Mouse (Mus musculus): ENCODE results near the gene Tec. TPM values are rescaled to one million over a fixed set of nuclear protein-coding genes. Genes with fewer than 3 reads are reported as not detected.

Tec gene
- polyA plus RNA-seq, 1 experiment from 2014 or later, result 8.6 TPM

GRCm38 (mm10) chr5:72791789-72792188, 76.5 kb downstream of the Tec start:
- H3K4me3 ChIP-seq (replicated peaks), result no peak overlapping the region
- H3K4me1 ChIP-seq, result peaks cover 33% of the 10 kb centered on the region
- no peak overlapping the region for H3K4me2 ChIP-seq
- WGBS, result 7% methylated on average over 6 of the region's 6 CpGs
- H3K36me3 ChIP-seq, result no peaks in the 10 kb centered on the region
- H3K27ac ChIP-seq, result peak overlapping the region; percentile 79
- no peaks in the 10 kb centered on the region for H3K9me3 ChIP-seq (replicated peaks)
- H3K27me3 ChIP-seq, result no peaks in the 10 kb centered on the region
- ATAC-seq (replicated peaks; ENCODE audit: low FRiP score), result peak; percentile 92
- no peak overlapping the region for H3K9ac ChIP-seq

- Histone ChIP-seq H3K27me3 (no peaks in the 10 kb centered on the region), H3K9ac (no peak overlapping the region), H3K9me3 (replicated peaks) (no peaks in the 10 kb centered on the region), H3K36me3 (no peaks in the 10 kb centered on the region), H3K4me2 (no peak overlapping the region), H3K27ac (peak overlapping the region; percentile 79), H3K4me1 (peaks cover 30% of the 10 kb centered on the region), H3K4me3 (replicated peaks) (no peak overlapping the region)
- ATAC-seq (replicated peaks; ENCODE audit: low FRiP score), result no peak
- WGBS, result 33% methylated on average over 4 of the region's 4 CpGs
Observed at GRCm38 (mm10) chr5:72791386-72791785, 76.9 kb downstream of the Tec start.

- Histone ChIP-seq H3K36me3 (no peaks in the 10 kb centered on the region), H3K9ac (no peak overlapping the region), H3K27ac (no peak overlapping the region), H3K4me1 (peaks cover 10% of the 10 kb centered on the region), H3K4me3 (replicated peaks) (no peak overlapping the region), H3K27me3 (no peaks in the 10 kb centered on the region), H3K9me3 (replicated peaks) (no peaks in the 10 kb centered on the region), H3K4me2 (no peak overlapping the region)
- 35% methylated on average over 4 of the region's 4 CpGs for WGBS
- ATAC-seq (replicated peaks; ENCODE audit: low FRiP score), result no peak
Observed at GRCm38 (mm10) chr5:72785451-72785850, 82.8 kb downstream of the Tec start.

- Histone ChIP-seq H3K36me3 (no peaks in the 10 kb centered on the region), H3K27ac (peak overlapping the region; percentile 4; the same call in 1 of the 2 replicates), H3K4me1 (peaks cover 10% of the 10 kb centered on the region), H3K9ac (no peak overlapping the region), H3K27me3 (no peaks in the 10 kb centered on the region), H3K4me3 (replicated peaks) (no peak overlapping the region), H3K9me3 (replicated peaks) (no peaks in the 10 kb centered on the region), H3K4me2 (no peak overlapping the region)
- WGBS, result 41% methylated on average over 3 of the region's 3 CpGs
- 0 out of 2 replicates have a peak, but pooled peaks have one; percentile 14 for ATAC-seq (replicated peaks; ENCODE audit: low FRiP score)
Observed at GRCm38 (mm10) chr5:72784719-72785118, 83.6 kb downstream of the Tec start.

GRCm38 (mm10) chr5:72783957-72784356, 84.3 kb downstream of the Tec start:
- no peak overlapping the region for H3K9ac ChIP-seq
- no peaks in the 10 kb centered on the region for H3K27me3 ChIP-seq
- WGBS, result 31% methylated on average over 8 of the region's 8 CpGs
- ATAC-seq (replicated peaks; ENCODE audit: low FRiP score), result peak; percentile 69
- H3K4me2 ChIP-seq, result no peak overlapping the region
- no peaks in the 10 kb centered on the region for H3K36me3 ChIP-seq
- no peak overlapping the region for H3K27ac ChIP-seq
- H3K9me3 ChIP-seq (replicated peaks), result no peaks in the 10 kb centered on the region
- no peak overlapping the region for H3K4me3 ChIP-seq (replicated peaks)
- H3K4me1 ChIP-seq, result peaks cover 10% of the 10 kb centered on the region

GRCm38 (mm10) chr5:72783123-72783522, 85.2 kb downstream of the Tec start:
- Histone ChIP-seq H3K27me3 (no peaks in the 10 kb centered on the region), H3K4me1 (peaks cover 10% of the 10 kb centered on the region), H3K36me3 (no peaks in the 10 kb centered on the region), H3K4me2 (no peak overlapping the region), H3K9me3 (replicated peaks) (no peaks in the 10 kb centered on the region), H3K27ac (no peak overlapping the region), H3K9ac (no peak overlapping the region), H3K4me3 (replicated peaks) (no peak overlapping the region)
- ATAC-seq (replicated peaks; ENCODE audit: low FRiP score), result no peak
- 84% methylated on average over 7 of the region's 7 CpGs for WGBS

- ATAC-seq (replicated peaks; ENCODE audit: low FRiP score), result no peak
- Histone ChIP-seq H3K9me3 (replicated peaks) (no peaks in the 10 kb centered on the region), H3K27me3 (no peaks in the 10 kb centered on the region), H3K9ac (no peak overlapping the region), H3K36me3 (no peaks in the 10 kb centered on the region), H3K4me2 (no peak overlapping the region), H3K4me3 (replicated peaks) (no peak overlapping the region), H3K27ac (no peak overlapping the region), H3K4me1 (peaks cover 10% of the 10 kb centered on the region)
- 74% methylated on average over 11 of the region's 11 CpGs for WGBS
Observed at GRCm38 (mm10) chr5:72781776-72782175, 86.5 kb downstream of the Tec start.

- ATAC-seq (replicated peaks; ENCODE audit: low FRiP score), result no peak
- no peak overlapping the region for H3K9ac ChIP-seq
- H3K4me2 ChIP-seq, result no peak overlapping the region
- H3K27ac ChIP-seq, result no peak overlapping the region
- no peaks in the 10 kb centered on the region for H3K36me3 ChIP-seq
- no peaks in the 10 kb centered on the region for H3K9me3 ChIP-seq (replicated peaks)
- 0 out of 2 replicates have a peak, but pooled peaks cover under 1% of the 10 kb centered on the region for H3K4me1 ChIP-seq
- H3K27me3 ChIP-seq, result no peaks in the 10 kb centered on the region
- no peak overlapping the region for H3K4me3 ChIP-seq (replicated peaks)
- WGBS, result 85% methylated on average over 2 of the region's 2 CpGs
Observed at GRCm38 (mm10) chr5:72776595-72776994, 91.7 kb downstream of the Tec start.

- Histone ChIP-seq H3K27ac (no peak overlapping the region), H3K4me3 (replicated peaks) (no peak overlapping the region), H3K36me3 (no peaks in the 10 kb centered on the region), H3K9me3 (replicated peaks) (no peaks in the 10 kb centered on the region), H3K27me3 (no peaks in the 10 kb centered on the region), H3K4me2 (no peak overlapping the region), H3K4me1 (0 out of 2 replicates have a peak, but pooled peaks cover 5% of the 10 kb centered on the region), H3K9ac (no peak overlapping the region)
- no peak for ATAC-seq (replicated peaks; ENCODE audit: low FRiP score)
- 69% methylated on average over 2 of the region's 2 CpGs for WGBS
Observed at GRCm38 (mm10) chr5:72776127-72776526, 92.2 kb downstream of the Tec start.

GRCm38 (mm10) chr5:72769841-72770240, 98.4 kb downstream of the Tec start:
- no peaks in the 10 kb centered on the region for H3K27me3 ChIP-seq
- peaks cover 9% of the 10 kb centered on the region; the same call in 1 of the 2 replicates for H3K4me1 ChIP-seq
- ATAC-seq (replicated peaks; ENCODE audit: low FRiP score), result no peak
- H3K4me3 ChIP-seq (replicated peaks), result no peak overlapping the region
- no peaks in the 10 kb centered on the region for H3K9me3 ChIP-seq (replicated peaks)
- no peaks in the 10 kb centered on the region for H3K36me3 ChIP-seq
- no peak overlapping the region for H3K9ac ChIP-seq
- no peak overlapping the region for H3K27ac ChIP-seq
- H3K4me2 ChIP-seq, result no peak overlapping the region
- WGBS, result 54% methylated on average over 6 of the region's 6 CpGs

- 88% methylated on average over 5 of the region's 5 CpGs for WGBS
- no peaks in the 10 kb centered on the region for H3K9me3 ChIP-seq (replicated peaks)
- ATAC-seq (replicated peaks; ENCODE audit: low FRiP score), result no peak
- no peak overlapping the region for H3K27ac ChIP-seq
- H3K9ac ChIP-seq, result no peak overlapping the region
- H3K4me3 ChIP-seq (replicated peaks), result no peak overlapping the region
- H3K4me2 ChIP-seq, result no peak overlapping the region
- peaks cover 9% of the 10 kb centered on the region; the same call in 1 of the 2 replicates for H3K36me3 ChIP-seq
- H3K4me1 ChIP-seq, result no peaks in the 10 kb centered on the region
- H3K27me3 ChIP-seq, result no peaks in the 10 kb centered on the region
Observed at GRCm38 (mm10) chr5:72763546-72763945, 104.7 kb downstream of the Tec start.

- Histone ChIP-seq H3K4me3 (replicated peaks) (no peak overlapping the region), H3K36me3 (peaks cover 9% of the 10 kb centered on the region; the same call in 1 of the 2 replicates), H3K4me2 (no peak overlapping the region), H3K4me1 (no peaks in the 10 kb centered on the region), H3K27me3 (no peaks in the 10 kb centered on the region), H3K9ac (no peak overlapping the region), H3K9me3 (replicated peaks) (no peaks in the 10 kb centered on the region), H3K27ac (0 out of 2 replicates have a peak overlapping the region, but pooled peaks have one; percentile 18)
- no peak for ATAC-seq (replicated peaks; ENCODE audit: low FRiP score)
- 60% methylated on average over 3 of the region's 3 CpGs for WGBS
Observed at GRCm38 (mm10) chr5:72763025-72763424, 105.3 kb downstream of the Tec start.

GRCm38 (mm10) chr5:72761758-72762157, 106.5 kb downstream of the Tec start:
- Histone ChIP-seq H3K4me1 (no peaks in the 10 kb centered on the region), H3K4me3 (replicated peaks) (no peak overlapping the region), H3K4me2 (no peak overlapping the region), H3K27me3 (no peaks in the 10 kb centered on the region), H3K9ac (no peak overlapping the region), H3K9me3 (replicated peaks) (no peaks in the 10 kb centered on the region), H3K27ac (no peak overlapping the region), H3K36me3 (peaks cover 9% of the 10 kb centered on the region; the same call in 1 of the 2 replicates)
- ATAC-seq (replicated peaks; ENCODE audit: low FRiP score), result no peak
- WGBS, result 90% methylated on average over 5 of the region's 5 CpGs
